Mouse (Mus musculus) kidney, embryonic 15.5 days (tissue): Measurements from ENCODE around the gene Lrig2. TPM values are rescaled to one million over a fixed set of nuclear protein-coding genes. Genes with fewer than 3 reads are reported as not detected.

Experiments
- ATAC-seq: fragments of 200-750 bp; cut with Nextera tagmentation; replicated peaks from 2 replicates; pipeline ENCODE4 v1.8.0; 2017; ENCODE audit warnings: moderate TSS enrichment; ENCODE audit not compliant: low FRiP score
- H3K27ac ChIP-seq: fragments of 300-500 bp; sonication (generic); 2 replicates; pipeline ENCODE4 v1.5.1; 2015; ENCODE audit warnings: mild to moderate bottlenecking, inconsistent platforms
- H3K27me3 ChIP-seq: fragments of 300-500 bp; sonication (generic); 2 replicates; pipeline ENCODE4 v1.6.1; 2015; ENCODE audit warnings: inconsistent platforms
- H3K36me3 ChIP-seq: fragments of 300-500 bp; sonication (generic); 2 replicates; pipeline ENCODE4 v1.6.1; 2015; ENCODE audit warnings: inconsistent platforms
- H3K4me1 ChIP-seq: fragments of 300-500 bp; sonication (generic); 2 replicates; pipeline ENCODE4 v1.6.1; 2015; ENCODE audit warnings: inconsistent platforms
- H3K4me2 ChIP-seq: fragments of 300-500 bp; sonication (generic); 2 replicates; pipeline ENCODE4 v1.6.1; 2015; ENCODE audit warnings: moderate library complexity, mild to moderate bottlenecking, inconsistent platforms
- H3K4me3 ChIP-seq: fragments of 300-500 bp; sonication (generic); replicated peaks from 2 replicates; pipeline ENCODE4 v1.5.1; 2015; ENCODE audit warnings: mild to moderate bottlenecking, inconsistent platforms
- H3K9ac ChIP-seq: fragments of 300-500 bp; sonication (generic); 2 replicates; pipeline ENCODE4 v1.6.1; 2015; ENCODE audit warnings: mild to moderate bottlenecking, inconsistent platforms
- H3K9me3 ChIP-seq: fragments of 300-500 bp; sonication (generic); replicated peaks from 2 replicates; pipeline ENCODE4 v1.6.1; 2016; ENCODE audit warnings: inconsistent platforms
- WGBS: fragments of 180-500 bp; shearing (Covaris S2); methylation state at CpG from one replicate; pipeline ENCODE4 v1.1.7; 2015; ENCODE audit warnings: mixed read lengths; 5-methylcytosine and 5-hydroxymethylcytosine counted together
- polyA plus RNA-seq: library from polyadenylated mRNA; unstranded; fragments of >200 nt; fragmentation: Nextera tagmentation; extraction: Ambion mirVana; gene quantifications from 2 replicates; pipeline ENCODE4 v1.2.1, GENCODE M21; 2015

Lrig2 gene
- polyA plus RNA-seq, 1 experiment from 2014 or later = 16.9 TPM

- Histone ChIP-seq H3K27me3 (no peaks in the 10 kb centered on the region), H3K4me2 (no peak overlapping the region), H3K4me1 (peaks cover 14% of the 10 kb centered on the region; the same call in 1 of the 2 replicates), H3K27ac (peak overlapping the region; percentile 56), H3K36me3 (no peaks in the 10 kb centered on the region), H3K4me3 (no peak overlapping the region), H3K9me3 (no peaks in the 10 kb centered on the region), H3K9ac (no peak overlapping the region)
- ATAC-seq = peak; percentile 69; the same call in 1 of the 2 replicates
- 74% methylated on average over 7 of the region's 7 CpGs for WGBS
These were observed 87.4 kb downstream of the Lrig2 start for GRCm38 (mm10) chr3:104424346-104424745.

GRCm38 (mm10) chr3:104420929-104421328 lies 90.8 kb downstream of the Lrig2 start:
- Histone ChIP-seq H3K9ac (no peak overlapping the region), H3K27me3 (no peaks in the 10 kb centered on the region), H3K27ac (no peak overlapping the region), H3K4me1 (peaks cover 14% of the 10 kb centered on the region; the same call in 1 of the 2 replicates), H3K4me3 (no peak overlapping the region), H3K4me2 (no peak overlapping the region), H3K9me3 (no peaks in the 10 kb centered on the region), H3K36me3 (no peaks in the 10 kb centered on the region)
- WGBS = 80% methylated on average over 7 of the region's 7 CpGs
- ATAC-seq = 0 out of 2 replicates have a peak, but pooled peaks have one; percentile 18

- Histone ChIP-seq H3K9ac (no peak overlapping the region), H3K4me2 (no peak overlapping the region), H3K27me3 (no peaks in the 10 kb centered on the region), H3K4me1 (peaks cover 10% of the 10 kb centered on the region; the same call in 1 of the 2 replicates), H3K4me3 (no peak overlapping the region), H3K27ac (no peak overlapping the region), H3K36me3 (no peaks in the 10 kb centered on the region), H3K9me3 (no peaks in the 10 kb centered on the region)
- ATAC-seq = no peak
- 64% methylated on average over 4 of the region's 4 CpGs for WGBS
These were observed 91.7 kb downstream of the Lrig2 start for GRCm38 (mm10) chr3:104419990-104420389.

- no peak for ATAC-seq
- no peak overlapping the region for H3K4me3 ChIP-seq
- H3K27me3 ChIP-seq = no peaks in the 10 kb centered on the region
- H3K4me2 ChIP-seq = no peak overlapping the region
- no peak overlapping the region for H3K27ac ChIP-seq
- 55% methylated on average over 5 of the region's 5 CpGs for WGBS
- H3K9ac ChIP-seq = no peak overlapping the region
- no peaks in the 10 kb centered on the region for H3K9me3 ChIP-seq
- 0 out of 2 replicates have a peak, but pooled peaks cover 5% of the 10 kb centered on the region for H3K4me1 ChIP-seq
- H3K36me3 ChIP-seq = no peaks in the 10 kb centered on the region
These were observed 94.9 kb downstream of the Lrig2 start for GRCm38 (mm10) chr3:104416806-104417205.

- H3K4me3 ChIP-seq = no peak overlapping the region
- no peak for ATAC-seq
- no peak overlapping the region for H3K4me2 ChIP-seq
- 29% methylated on average over 6 of the region's 6 CpGs for WGBS
- no peaks in the 10 kb centered on the region for H3K27me3 ChIP-seq
- H3K36me3 ChIP-seq = no peaks in the 10 kb centered on the region
- H3K9ac ChIP-seq = no peak overlapping the region
- 0 out of 2 replicates have a peak, but pooled peaks cover 9% of the 10 kb centered on the region for H3K4me1 ChIP-seq
- no peak overlapping the region for H3K27ac ChIP-seq
- no peaks in the 10 kb centered on the region for H3K9me3 ChIP-seq
These were observed 99.2 kb downstream of the Lrig2 start for GRCm38 (mm10) chr3:104412482-104412881.

- H3K4me3 ChIP-seq = no peak overlapping the region
- WGBS = 61% methylated on average over 7 of the region's 7 CpGs
- no peaks in the 10 kb centered on the region for H3K9me3 ChIP-seq
- no peak overlapping the region for H3K4me2 ChIP-seq
- 0 out of 2 replicates have a peak, but pooled peaks cover 8% of the 10 kb centered on the region for H3K4me1 ChIP-seq
- no peak overlapping the region for H3K9ac ChIP-seq
- no peak overlapping the region for H3K27ac ChIP-seq
- H3K27me3 ChIP-seq = no peaks in the 10 kb centered on the region
- ATAC-seq = no peak
- H3K36me3 ChIP-seq = no peaks in the 10 kb centered on the region
These were observed 104.2 kb downstream of the Lrig2 start for GRCm38 (mm10) chr3:104407506-104407905.

- no peak overlapping the region for H3K9ac ChIP-seq
- H3K4me2 ChIP-seq = no peak overlapping the region
- WGBS = 77% methylated on average over 4 of the region's 4 CpGs
- no peak for ATAC-seq
- no peaks in the 10 kb centered on the region for H3K27me3 ChIP-seq
- no peaks in the 10 kb centered on the region for H3K4me1 ChIP-seq
- H3K36me3 ChIP-seq = no peaks in the 10 kb centered on the region
- H3K9me3 ChIP-seq = no peaks in the 10 kb centered on the region
- H3K27ac ChIP-seq = no peak overlapping the region
- H3K4me3 ChIP-seq = no peak overlapping the region
These were observed 108.1 kb downstream of the Lrig2 start for GRCm38 (mm10) chr3:104403582-104403981.

GRCm38 (mm10) chr3:104401176-104401575 lies 110.5 kb downstream of the Lrig2 start:
- H3K27ac ChIP-seq = no peak overlapping the region
- no peak overlapping the region for H3K9ac ChIP-seq
- no peak overlapping the region for H3K4me2 ChIP-seq
- H3K9me3 ChIP-seq = no peaks in the 10 kb centered on the region
- no peak for ATAC-seq
- no peaks in the 10 kb centered on the region for H3K36me3 ChIP-seq
- no peak overlapping the region for H3K4me3 ChIP-seq
- no peaks in the 10 kb centered on the region for H3K4me1 ChIP-seq
- WGBS = 76% methylated on average over 2 of the region's 2 CpGs
- no peaks in the 10 kb centered on the region for H3K27me3 ChIP-seq

GRCm38 (mm10) chr3:104400126-104400525 lies 111.6 kb downstream of the Lrig2 start:
- no peaks in the 10 kb centered on the region for H3K27me3 ChIP-seq
- WGBS = 74% methylated on average over 5 of the region's 5 CpGs
- H3K4me2 ChIP-seq = no peak overlapping the region
- no peaks in the 10 kb centered on the region for H3K36me3 ChIP-seq
- H3K4me3 ChIP-seq = no peak overlapping the region
- no peaks in the 10 kb centered on the region for H3K4me1 ChIP-seq
- H3K9ac ChIP-seq = no peak overlapping the region
- no peaks in the 10 kb centered on the region for H3K9me3 ChIP-seq
- no peak overlapping the region for H3K27ac ChIP-seq
- ATAC-seq = no peak

GRCm38 (mm10) chr3:104399296-104400045 lies 112.2 kb downstream of the Lrig2 start:
- H3K27me3 ChIP-seq = no peaks in the 10 kb centered on the region
- no peak overlapping the region for H3K27ac ChIP-seq
- no peak overlapping the region for H3K4me3 ChIP-seq
- 79% methylated on average over 10 of the region's 10 CpGs for WGBS
- no peaks in the 10 kb centered on the region for H3K9me3 ChIP-seq
- no peaks in the 10 kb centered on the region for H3K36me3 ChIP-seq
- H3K4me2 ChIP-seq = no peak overlapping the region
- no peaks in the 10 kb centered on the region for H3K4me1 ChIP-seq
- H3K9ac ChIP-seq = no peak overlapping the region
- ATAC-seq = no peak

- Histone ChIP-seq H3K9me3 (no peaks in the 10 kb centered on the region), H3K4me3 (no peak overlapping the region), H3K4me2 (no peak overlapping the region), H3K9ac (no peak overlapping the region), H3K4me1 (no peaks in the 10 kb centered on the region), H3K27me3 (no peaks in the 10 kb centered on the region), H3K27ac (no peak overlapping the region), H3K36me3 (no peaks in the 10 kb centered on the region)
- ATAC-seq = no peak
- WGBS = 88% methylated on average over 9 of the region's 9 CpGs
These were observed 114.4 kb downstream of the Lrig2 start for GRCm38 (mm10) chr3:104397316-104397715.

GRCm38 (mm10) chr3:104396736-104397081 lies 115.0 kb downstream of the Lrig2 start:
- Histone ChIP-seq H3K4me2 (no peak overlapping the region), H3K36me3 (no peaks in the 10 kb centered on the region), H3K9ac (no peak overlapping the region), H3K4me3 (no peak overlapping the region), H3K4me1 (no peaks in the 10 kb centered on the region), H3K27ac (no peak overlapping the region), H3K9me3 (no peaks in the 10 kb centered on the region), H3K27me3 (no peaks in the 10 kb centered on the region)
- whole genome bisulfite sequencing = 54% methylated on average over 3 of the region's 3 CpGs
- ATAC-seq = no peak
